Mouse (Mus musculus) ovary, adult 18-20 months (tissue): Measurements from ENCODE around the gene Pde12.
A peak's percentile ranks its signal among the peaks of the same experiment; 100 is the strongest.
"Not testable (repeated sequence)": the region's sequence is repeated elsewhere in the genome, so short reads cannot be mapped to it uniquely, and the experiment has no call there.

Experiments used
- DNase-seq: peaks from one replicate; pipeline ENCODE4 v3.0.0; 2022; ENCODE audit warnings: low spot score, mixed read lengths

Pde12 gene

DNA sequence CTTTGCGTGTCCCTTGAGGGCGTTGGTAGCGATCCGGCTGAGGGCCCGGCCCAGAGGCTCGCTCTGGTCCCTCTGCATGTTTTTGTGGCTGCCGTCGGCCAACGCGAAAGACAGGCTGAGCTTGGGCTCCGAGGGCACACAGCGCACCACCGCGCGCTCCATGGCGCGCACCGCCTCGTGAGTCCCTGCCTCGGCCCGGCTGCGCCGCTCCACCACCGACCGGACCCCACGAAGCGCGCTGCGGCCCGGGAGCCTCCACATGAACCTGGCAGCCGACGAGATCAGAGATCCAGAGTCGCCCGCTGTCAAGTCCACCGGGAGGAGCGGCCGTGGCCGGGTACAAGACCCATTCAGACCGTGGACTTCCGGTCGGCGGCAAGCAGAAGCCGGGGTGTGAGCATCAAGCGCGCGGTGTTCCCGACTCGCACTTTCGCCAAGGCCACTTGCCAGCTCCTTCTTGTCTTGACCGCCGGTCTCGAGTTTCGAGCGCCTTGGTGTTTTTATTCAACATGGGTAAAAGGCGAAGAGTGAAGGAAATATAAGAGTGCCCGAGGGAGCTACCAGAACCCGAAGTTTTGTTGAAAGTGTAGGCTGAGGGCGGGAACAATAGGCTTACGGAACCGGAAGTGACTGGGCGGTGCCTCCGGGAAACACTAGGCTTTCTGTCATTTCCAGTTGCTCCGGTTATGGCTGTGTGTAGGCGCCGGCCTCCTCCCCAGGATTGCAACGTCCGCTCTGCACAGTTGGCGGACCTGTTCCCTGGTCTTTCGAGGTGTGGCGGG lies at the start of gene Pde12:
Gene Pde12, minus strand, starts transcription at position 592 of the 782 bp plus-strand sequence.
- peak; percentile 70 for DNase-seq

DNA sequence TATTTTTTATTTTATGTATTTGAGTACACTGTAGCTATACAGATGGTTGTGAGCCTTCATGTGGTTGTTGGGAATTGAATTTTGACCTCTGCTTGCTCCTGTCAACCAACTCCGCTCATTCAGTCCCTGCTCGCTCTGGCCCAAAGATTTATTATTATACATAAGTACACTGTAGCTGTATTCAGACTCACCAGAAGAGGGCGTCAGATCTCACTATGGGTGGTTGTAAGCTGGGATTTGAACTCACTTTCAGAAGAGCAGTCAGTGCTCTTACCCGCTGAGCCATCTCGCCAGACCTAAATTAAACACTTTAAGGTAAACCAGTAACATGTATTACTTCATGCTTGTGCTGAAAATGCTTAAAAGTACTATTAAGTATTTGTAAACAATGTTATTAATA lies 35.6 kb upstream of the Pde12 start:
- not testable (repeated sequence) for DNase-seq

DNA sequence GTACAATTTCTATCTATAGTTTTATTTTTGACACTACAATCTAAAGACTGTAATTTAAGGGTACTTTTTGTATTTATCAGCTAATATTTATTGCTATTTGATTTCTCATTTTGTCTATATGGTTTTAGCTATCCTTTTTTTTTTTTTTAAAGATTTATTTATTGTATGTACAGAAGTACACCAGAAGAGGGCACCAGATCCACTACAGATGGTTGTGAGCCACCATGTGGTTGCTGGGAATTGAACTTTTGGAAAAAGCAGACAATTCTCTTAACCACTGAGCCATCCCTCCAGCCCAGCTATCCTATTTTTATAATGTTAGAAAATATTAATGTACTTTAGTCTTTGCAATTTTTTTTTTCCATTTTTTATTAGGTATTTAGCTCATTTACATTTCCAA lies 28.2 kb upstream of the Pde12 start:
- no peak for DNase-seq

DNA sequence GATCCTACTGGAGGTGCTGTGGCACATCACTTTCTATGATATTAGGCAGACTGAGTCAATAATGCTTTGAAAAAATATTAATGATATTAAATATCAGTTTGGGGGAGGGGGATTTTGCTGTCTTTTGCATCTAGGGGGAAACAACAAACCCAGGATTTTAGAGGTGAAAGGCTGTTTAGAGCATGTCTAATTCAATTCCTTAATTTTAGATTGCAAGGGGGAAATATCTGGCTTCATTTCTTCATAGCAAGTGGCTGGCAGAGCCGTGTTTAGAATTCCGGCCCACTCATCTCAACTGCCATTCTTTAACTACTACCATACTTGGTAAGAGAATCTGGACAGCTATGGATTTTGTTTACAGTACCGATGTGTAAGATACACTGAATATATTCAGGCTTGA lies 23.3 kb upstream of the Pde12 start, which contains the start of gene Dnah12:
Gene Dnah12, plus strand, starts transcription at position 301 of the 400 bp plus-strand sequence.
- DNase-seq, result no peak

DNA sequence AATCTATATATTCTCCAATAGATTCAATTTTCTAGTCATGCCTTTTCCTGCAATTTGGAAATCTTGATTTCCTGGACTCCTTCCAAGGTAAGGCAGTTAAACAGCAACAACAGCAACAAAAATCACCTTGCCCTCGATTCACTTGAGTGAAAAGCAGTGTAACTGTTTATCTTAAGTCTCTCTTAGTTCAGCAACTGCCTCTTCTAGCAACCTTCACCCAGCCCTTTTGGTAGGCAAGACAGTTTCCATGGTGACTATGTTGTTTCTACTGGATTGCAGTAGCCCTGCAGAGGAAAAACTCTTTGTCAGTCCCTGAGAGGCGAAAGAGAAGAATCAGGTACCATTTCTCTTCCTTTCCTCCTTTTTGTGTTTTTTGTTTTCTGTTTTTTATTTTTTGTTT lies 21.7 kb upstream of the Pde12 start:
- DNase-seq, result no peak

DNA sequence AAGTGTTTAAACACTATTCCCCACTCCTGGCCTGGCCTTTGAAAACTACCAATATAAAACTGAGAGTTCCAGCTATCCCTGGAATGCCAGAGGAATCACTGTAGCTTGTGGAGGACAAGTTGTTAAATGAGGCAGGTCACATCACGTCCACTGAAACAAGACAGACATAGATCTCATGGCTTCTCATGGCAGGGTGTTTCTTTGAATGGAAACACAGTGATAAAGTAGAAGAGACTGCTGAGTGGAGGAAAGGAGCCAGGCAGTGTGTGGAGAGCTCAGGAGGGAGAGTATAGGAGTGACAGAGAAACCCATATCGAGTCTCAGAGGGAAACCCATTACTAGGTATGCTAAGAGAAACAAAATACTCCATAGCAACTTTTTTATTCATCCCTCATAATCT lies 21.0 kb upstream of the Pde12 start:
- DNase-seq, result no peak

DNA sequence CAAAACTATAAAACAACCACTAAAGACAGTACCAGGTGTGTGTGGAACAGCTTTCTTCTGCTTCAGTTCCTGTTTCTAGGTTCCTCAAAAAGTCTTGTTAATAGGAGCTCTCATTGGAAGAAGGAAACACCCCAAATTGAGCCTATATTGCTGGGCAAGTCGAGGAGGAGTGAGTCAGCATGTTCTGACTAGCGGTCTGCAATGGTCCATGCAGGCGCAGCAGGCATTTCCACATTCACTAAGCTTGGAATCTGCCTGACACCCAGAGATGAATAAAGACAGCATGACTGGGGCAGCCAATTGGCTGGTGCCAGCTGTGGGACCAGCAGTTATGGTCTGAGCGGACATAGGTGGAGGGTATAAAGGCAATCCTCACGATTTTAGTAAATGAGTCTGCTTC lies 6.1 kb upstream of the Pde12 start:
- no peak for DNase-seq

DNA sequence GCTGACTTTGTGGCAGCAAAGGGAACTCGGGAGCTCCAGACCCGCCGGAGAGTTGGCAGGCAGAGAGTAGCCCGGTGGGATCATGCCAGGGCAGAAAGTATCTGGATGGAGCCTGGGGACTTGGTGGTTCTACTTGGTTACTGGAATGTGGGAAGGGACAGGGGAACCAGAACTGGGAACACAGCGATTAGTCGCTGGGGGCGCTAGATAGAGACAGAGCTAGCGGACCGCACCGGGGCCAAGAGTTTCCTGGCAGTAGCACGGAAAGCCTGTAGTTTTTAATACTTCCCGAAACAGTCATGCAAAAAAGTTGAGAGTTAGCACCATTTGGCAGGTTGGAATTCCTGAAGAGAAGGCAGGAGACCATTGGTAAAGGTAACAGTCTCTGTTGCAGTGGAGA lies 5.7 kb upstream of the Pde12 start:
- no peak for DNase-seq

DNA sequence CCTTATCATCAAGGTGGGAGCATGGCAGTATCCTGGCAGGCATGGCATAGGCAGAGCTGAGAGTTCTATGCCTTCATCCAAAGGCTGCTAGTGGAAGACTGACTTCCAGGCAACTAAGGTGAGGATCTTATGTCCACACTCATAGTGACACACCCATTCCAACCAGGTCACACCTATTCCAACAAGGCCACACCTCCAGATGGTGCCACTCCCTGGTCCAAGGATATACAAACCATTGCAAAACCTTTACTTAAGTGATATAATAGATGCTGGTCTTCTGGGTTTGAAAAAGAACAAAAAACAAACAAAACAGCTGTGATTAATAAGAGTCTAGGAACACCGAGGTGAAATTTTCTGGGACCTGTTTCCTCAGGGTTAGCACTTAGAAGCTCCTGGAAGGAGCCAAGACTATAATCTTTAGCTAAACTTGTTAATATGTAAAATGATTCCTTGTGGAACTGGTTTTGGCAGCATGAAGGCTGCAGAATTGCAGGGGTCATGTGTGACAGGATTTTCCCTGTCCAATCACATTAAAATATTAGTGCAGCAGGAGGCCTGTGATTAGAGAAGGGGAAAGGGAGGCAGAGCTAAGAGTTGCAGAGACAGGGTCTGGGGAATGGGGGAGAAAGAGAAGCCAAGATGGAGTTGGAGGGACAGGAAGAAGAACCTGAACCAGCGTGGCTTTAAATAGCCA lies 4.9 kb upstream of the Pde12 start:
- DNase-seq, result not testable (repeated sequence)

DNA sequence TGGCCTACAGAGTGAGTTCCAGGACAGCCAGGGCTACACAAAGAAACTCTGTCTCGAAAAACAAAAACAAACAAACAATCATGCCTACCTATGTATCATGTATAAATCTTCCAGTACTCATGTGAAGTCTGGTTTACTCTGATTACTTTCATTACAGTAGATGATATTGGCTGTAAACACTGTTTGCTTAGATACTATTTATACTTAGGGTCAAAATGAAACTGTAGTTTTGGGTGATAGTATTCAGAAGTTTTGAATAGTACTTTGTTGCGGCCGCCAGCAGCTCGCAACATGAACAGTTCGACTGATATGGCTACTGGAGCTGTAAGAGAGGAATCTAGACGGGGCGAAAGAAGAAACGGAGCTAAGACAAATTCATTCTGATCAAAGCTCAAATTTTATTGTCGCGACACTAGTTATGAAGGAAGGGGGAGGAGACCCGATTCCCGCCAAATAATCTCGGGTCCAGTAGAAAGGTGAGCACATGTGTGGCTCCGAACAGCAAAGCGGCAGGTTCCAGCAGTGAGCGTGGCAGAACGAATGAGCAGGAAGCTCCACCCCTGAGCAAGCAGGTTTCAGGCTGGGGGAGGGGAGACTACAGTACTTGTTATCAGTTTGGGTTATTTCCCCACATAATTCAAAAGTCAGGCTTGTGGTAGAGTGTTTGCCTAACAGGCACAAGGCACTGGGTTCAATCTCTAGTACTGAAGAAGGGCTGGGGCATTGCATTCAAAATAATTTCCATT lies 2.4 kb upstream of the Pde12 start:
- not testable (repeated sequence) for DNase-seq

DNA sequence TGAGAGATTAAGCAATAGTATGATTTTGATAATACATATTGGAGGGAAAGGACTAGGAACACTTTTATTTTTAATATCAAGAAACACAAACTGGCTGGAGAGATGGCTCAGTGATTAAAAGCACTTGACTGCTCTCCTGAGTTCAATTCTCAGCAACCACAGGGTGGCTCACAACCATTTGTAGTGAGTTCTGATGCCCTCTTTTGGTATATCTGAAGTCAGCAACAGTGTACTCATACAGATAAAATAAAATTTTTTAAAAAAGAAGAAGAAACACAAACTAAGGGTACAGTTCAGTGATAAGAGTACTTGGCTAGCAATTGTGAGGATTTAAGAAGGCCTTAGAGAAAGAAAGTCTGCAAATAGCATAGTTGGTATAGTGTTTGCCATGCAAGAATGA lies 1.3 kb upstream of the Pde12 start:
- no peak for DNase-seq

DNA sequence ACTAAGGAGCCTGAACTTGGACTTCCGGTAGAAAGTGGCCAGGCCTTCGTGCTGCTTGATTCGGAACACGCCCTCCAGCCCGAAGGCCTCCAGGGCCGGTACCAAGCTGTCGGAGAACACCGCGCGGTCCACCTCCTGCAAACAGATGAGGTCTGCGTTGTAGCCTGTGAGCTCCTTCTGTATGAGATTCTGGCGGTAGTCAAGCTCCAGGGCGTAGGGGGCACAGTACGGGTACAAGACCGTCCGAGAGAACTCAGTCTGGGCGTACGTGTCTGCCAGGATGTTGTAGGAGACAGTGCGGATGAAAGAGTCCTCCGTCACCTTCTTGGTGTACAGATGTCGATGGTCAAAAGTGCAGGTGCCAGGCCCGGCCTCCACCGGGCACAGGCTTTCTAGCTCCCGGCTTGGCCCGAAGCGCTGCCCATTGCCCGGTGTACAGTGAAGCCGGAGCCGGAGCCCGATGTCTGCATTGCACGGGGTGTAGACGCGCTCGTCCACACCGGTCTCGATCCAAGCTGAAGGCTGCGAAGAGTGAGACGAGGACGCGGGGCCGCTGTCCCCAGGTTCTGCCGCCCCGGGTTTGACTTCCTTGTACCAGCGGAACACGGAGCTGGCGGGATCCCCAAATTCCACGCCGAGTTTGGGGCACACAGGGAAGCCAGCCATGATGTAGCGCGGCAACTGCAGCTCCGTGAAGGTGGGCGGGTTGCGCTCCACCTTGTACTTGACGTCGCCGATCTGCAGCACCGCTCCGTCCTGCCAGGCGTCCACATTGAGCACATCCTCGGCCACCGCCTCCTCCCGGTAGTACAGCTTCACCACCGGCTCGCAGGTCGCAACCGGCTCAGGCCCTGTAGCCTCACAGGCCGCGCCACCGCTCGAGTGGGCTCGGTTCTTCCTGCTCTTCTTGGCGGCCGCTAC lies 1.1 kb downstream of the Pde12 start:
- peak; percentile 9 for DNase-seq

DNA sequence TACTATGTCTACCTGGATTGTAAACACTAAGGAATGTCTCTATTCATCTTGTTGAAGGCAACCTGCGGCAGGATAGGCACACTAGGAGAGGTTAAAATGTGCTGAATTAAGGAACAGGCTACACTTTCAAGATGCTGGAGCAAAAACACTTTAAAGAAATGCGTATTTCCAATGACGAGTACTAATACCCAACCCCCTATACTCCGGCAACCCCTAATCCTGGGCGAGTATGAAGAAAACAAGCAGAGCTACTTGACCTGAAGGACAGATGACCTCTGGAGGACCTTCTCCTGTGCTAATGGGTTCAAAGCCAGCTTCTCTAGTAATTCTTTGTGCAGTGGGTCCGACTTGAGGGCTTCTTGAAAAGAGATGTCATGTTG lies 1.7 kb downstream of the Pde12 start:
- no peak for DNase-seq

DNA sequence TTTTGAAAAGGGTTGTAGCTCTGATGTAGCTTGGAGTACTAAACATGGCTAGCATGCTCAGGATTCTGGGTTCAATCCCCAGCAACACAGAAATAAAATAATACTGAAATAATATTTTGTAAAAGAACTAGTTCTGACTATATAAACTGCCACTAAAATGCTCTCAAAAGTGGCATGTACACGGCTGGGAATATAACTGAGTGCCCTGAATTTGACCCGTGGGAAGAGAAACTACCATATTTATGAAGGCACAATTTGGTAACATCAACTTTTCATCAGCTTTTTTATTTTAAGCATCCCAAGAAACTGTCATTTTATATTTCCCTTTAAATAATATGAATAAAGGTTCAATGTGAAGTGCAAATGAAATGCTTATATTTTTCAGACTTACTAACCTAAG lies 5.8 kb downstream of the Pde12 start:
- no peak for DNase-seq

DNA sequence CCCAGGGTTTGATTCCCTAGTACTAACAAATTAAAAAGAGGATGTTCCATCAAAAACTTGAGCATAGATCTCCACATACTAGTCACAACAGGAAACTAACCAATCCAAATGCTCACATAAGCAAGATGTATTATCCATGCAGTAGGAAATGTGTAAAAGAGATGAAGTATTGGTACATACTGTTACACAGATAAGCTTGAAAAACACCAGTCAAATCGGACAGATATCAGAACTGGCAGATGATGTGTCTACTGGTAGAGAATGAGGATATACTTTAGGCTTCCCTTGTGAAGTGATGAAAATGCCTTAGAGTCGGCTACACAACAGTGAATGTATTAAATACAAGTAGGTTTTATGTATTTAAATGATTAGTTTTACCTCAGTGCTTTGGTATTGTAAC lies 7.2 kb downstream of the Pde12 start:
- no peak for DNase-seq

DNA sequence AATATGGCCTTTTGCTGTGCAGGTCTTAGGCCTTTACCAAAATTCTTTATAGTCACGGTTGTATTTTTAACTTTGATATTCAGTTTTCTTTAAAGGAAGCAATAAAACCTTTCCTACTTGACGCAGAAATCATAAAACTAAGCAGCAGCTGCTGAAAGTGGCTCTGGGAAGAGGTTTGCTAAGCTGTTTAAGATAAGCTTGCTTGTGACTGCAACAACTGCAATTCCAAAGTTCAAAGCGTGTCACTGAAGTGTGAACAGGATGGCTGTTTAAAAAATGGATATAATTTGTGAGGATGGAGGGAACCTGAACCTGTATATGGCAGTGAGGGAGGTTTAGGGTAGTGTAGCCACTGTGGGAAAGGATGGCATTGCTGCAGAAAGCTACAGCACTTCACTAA lies 7.7 kb downstream of the Pde12 start:
- no peak for DNase-seq

DNA sequence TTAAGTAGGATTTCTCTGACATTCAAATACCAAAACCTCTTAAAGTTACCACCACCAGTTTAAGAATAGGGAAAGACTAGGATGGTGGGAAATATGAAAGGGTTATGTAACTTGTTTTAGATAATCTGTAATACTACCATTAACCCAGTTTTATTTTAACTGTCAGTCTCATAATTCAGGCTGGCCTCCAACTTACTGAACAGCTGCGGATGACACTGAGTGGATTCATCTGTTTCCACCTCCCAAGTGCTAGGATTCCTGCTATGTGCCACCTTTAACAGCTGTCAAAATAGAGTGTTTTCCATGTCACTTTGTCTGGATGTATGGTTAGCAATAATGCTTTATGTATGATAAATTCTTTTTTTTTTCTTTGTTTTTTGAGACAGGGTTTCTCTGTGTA lies 9.4 kb downstream of the Pde12 start:
- no peak for DNase-seq

DNA sequence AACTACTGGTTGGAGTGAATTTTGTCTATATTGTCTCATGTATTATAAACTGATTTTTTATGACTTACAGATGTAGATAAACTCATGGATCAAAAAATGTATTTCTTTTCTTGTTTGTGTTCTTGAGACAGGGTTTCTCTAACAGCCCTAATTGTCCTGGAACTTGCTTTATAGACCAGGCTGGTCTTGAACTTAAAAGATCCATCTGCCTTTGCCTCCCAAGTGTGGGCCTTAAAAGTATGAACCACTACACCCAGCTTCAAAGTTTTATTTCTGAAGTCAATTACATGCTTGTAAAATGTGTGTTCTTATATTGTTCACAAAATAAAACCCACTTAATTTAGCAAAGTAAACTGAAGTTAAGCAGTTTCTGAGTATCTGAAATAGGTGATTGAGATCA lies 11.5 kb downstream of the Pde12 start:
- no peak for DNase-seq

DNA sequence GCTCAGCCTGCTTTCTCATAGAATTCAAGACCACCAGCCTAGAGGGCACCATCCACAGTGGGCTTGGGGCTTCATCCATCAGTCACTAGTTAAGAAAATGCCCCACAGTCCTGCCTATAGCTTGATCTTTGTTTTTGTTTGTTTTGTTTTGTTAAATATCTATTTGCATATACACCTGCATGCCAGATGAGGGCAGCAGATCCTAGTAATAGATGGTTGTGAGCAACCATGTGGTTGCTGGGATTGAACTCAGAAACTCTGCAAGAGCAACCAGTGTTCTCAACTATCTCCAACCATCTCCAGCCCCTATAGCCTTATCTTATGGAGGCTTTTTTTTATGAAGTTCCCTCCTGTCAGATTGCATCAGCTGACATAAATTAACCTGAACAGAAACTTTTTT lies 17.8 kb downstream of the Pde12 start:
- DNase-seq, result no peak

DNA sequence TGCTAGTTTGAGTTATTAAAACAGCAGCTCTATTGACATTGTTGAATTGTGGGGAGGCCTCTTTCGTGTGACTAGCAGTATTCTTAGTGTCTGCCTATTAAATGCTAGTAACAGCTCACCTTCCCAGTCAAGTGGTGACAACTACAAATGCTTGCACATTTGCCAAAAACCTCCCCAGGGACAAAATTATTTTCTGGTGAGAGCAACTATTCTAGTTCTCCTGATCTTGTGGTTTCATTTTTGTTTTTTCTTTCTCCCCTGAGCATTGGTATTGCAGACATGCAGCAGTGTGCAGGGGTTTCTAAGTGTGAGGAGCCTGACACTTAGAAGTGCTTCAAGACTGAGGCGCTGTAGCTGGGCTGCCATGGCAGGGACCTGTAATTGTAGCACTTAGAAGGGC lies 21.9 kb downstream of the Pde12 start:
- DNase-seq, result no peak

DNA sequence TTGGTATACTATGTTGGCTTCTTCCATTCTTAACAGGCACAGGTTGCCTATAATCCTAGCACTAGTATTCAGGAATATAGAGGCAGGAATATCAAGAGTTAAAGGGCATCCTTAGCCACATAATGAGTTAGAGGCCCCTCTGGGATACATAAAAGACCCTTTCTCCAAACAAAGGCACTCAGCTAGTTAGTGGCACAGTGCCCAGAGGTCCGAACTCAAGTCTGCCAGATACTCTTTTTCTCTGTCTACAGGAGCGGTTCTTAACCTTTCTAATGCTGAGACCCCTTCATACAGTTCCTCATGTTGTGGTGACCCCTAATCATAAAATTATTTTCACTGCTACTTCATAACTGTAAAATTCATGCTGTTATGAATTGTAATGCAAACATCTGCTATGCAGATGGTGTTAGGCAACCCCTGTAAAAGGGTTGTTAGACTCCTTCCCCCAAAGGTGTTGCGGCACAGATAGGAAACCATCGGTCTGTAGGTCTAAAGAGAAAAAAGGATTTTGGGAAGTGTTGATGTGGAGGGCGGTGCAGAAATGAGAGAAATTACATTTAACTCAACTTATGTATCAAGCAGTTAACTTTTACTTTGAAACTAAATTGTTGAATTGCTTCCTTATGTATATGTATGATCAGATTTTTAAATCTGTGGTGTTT lies 23.6 kb downstream of the Pde12 start:
- no peak for DNase-seq
